Mouse (Mus musculus) forebrain, embryonic 10.5 days (tissue): ENCODE measurements at regions not wholly inside any gene's neighbourhood (a gene's known extent, or its start where the extent isn't known, plus 50 kb on each side); places are given as distances from the start of the nearest gene placed in this dataset.
A peak's percentile ranks its signal among the peaks of the same experiment; 100 is the strongest.

Experiments
- DNase-seq: peaks from one replicate; pipeline ENCODE4 v3.0.0-alpha.2; 2017; ENCODE audit warnings: low spot score; ENCODE audit errors: extremely low spot score
- H3K27ac ChIP-seq: fragments of 300-500 bp; sonication (generic); 2 replicates; pipeline ENCODE4 v1.5.1; 2016; ENCODE audit warnings: mild to moderate bottlenecking
- H3K27me3 ChIP-seq: fragments of 300-500 bp; sonication (generic); 2 replicates; pipeline ENCODE4 v1.6.1; 2016; ENCODE audit warnings: mild to moderate bottlenecking; ENCODE audit not compliant: poor library complexity, severe bottlenecking
- H3K36me3 ChIP-seq: fragments of 300-500 bp; sonication (generic); replicated peaks from 2 replicates; pipeline ENCODE4 v1.6.1; 2016; ENCODE audit warnings: mild to moderate bottlenecking, moderate library complexity
- H3K4me1 ChIP-seq: fragments of 300-500 bp; sonication (generic); 2 replicates; pipeline ENCODE4 v1.6.1; 2016
- H3K4me3 ChIP-seq: fragments of 300-500 bp; sonication (generic); 2 replicates; pipeline ENCODE4 v1.5.1; 2016; ENCODE audit warnings: mild to moderate bottlenecking, moderate library complexity
- H3K9me3 ChIP-seq: fragments of 300-500 bp; sonication (generic); 2 replicates; pipeline ENCODE4 v1.6.1; 2016; ENCODE audit warnings: mild to moderate bottlenecking, moderate library complexity
- WGBS: fragments of 180-500 bp; shearing (Covaris S2); methylation state at CpG from one replicate; pipeline ENCODE4 v1.1.7; 2016; 5-methylcytosine and 5-hydroxymethylcytosine counted together

DNA sequence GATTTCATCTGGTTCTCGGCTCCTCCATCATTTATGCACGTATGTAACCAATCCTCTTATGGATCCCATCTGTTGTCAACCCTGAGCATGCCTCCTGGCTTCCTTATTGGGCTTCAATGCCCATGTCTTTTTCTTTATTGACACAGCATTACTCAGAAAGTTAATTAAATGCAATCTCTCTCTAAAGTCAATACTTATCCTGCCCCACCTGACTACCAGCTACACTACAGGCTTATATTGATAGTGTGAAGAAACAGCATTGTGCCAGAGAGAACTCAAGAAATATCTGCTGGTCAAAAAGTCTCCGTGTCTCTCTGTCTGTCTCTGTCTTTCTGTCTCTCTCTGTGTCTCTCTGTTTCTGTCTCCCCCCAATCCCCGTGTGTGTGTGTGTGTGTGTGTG, 194.7 kb upstream of the Rfx3 start:
- WGBS, result 92% methylated on average over 4 of the region's 4 CpGs
- Histone ChIP-seq H3K4me3 (no peak overlapping the region), H3K36me3 (no peaks in the 10 kb centered on the region), H3K27me3 (no peaks in the 10 kb centered on the region), H3K27ac (no peak overlapping the region), H3K4me1 (no peaks in the 10 kb centered on the region), H3K9me3 (peaks cover 9% of the 10 kb centered on the region; the same call in 1 of the 2 replicates)
- no peak for DNase-seq

GRCm38 (mm10) chr19:28203719-28204118, 192.8 kb upstream of the Rfx3 start:
- Histone ChIP-seq H3K27ac (no peak overlapping the region), H3K9me3 (peaks cover 2% of the 10 kb centered on the region; the same call in 1 of the 2 replicates), H3K4me3 (no peak overlapping the region), H3K4me1 (peaks cover 6% of the 10 kb centered on the region), H3K27me3 (no peaks in the 10 kb centered on the region), H3K36me3 (no peaks in the 10 kb centered on the region)
- DNase-seq, result no peak
- WGBS, result 82% methylated on average over 3 of the region's 3 CpGs

DNA sequence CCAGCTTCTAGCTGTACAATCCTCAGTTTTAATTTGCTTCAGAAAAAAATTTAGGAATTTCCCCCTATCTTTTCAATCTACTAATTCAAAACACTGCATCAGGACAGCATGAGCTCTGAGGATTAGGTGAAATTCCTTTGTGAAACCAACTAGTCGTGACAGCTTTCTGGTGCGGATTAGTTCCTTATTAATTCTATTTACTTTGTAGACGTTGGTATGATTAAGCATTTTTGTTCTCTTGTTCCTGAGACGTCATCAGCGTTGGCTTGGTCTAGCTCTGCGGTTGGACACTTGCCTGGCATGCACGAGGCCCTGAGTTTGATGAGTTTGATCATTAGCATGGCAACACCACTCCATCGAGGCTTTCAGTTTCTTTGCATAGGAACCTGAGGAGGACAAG, 188.4 kb upstream of the Rfx3 start:
- WGBS, result 38% methylated on average over 8 of the region's 8 CpGs
- Histone ChIP-seq H3K36me3 (no peaks in the 10 kb centered on the region; the same call in 1 of the 2 replicates), H3K9me3 (peaks cover 7% of the 10 kb centered on the region; the same call in 1 of the 2 replicates), H3K4me1 (peaks cover 6% of the 10 kb centered on the region), H3K27me3 (no peaks in the 10 kb centered on the region), H3K27ac (no peak overlapping the region), H3K4me3 (no peak overlapping the region)
- DNase-seq, result no peak

DNA sequence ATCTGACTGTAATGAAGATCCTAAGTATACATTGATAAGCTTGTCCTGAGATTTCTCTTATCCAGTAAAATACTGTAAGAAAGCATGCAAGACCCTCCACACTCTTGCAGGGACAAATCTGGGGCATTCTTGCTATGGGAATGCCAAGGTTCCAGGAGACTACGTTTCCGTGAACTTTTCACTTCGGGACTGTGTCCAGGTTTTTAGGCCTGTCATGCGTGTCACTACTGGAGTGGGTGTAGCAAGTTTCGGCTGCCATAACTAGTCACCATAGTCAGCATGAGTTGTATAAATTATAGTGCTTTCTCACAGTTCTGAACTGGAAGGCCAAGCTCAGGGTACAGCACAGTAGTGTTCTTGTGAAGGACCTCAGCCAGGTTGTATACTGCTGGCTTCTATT, 185.9 kb upstream of the Rfx3 start:
- WGBS, result 94% methylated on average over 5 of the region's 5 CpGs
- no peak for DNase-seq
- no peaks in the 10 kb centered on the region for H3K27me3 ChIP-seq
- H3K9me3 ChIP-seq, result peaks cover 16% of the 10 kb centered on the region; the same call in 1 of the 2 replicates
- H3K36me3 ChIP-seq, result no peaks in the 10 kb centered on the region; the same call in 1 of the 2 replicates
- peaks cover 14% of the 10 kb centered on the region for H3K4me1 ChIP-seq
- H3K27ac ChIP-seq, result no peak overlapping the region
- no peak overlapping the region for H3K4me3 ChIP-seq

DNA sequence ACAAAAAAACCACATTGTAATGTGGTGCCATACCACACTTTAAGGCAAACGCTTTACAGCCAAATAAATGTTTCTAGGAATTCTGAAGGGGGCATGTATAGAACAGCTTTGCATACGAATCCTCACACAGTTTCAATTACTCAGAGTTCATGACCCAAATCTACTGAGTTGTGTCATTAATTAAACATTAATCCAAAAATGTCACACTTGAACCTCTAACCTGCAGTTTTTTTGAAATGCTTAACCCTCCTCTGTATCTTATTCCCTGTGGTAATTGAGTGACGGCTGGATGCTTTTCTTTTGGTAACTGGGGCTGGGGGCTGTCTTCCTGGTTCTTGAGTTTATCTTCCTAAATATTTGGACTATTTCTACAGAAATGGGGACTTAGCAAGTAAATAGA, 181.3 kb upstream of the Rfx3 start:
- Histone ChIP-seq H3K27me3 (no peaks in the 10 kb centered on the region), H3K9me3 (peaks cover 15% of the 10 kb centered on the region; the same call in 1 of the 2 replicates), H3K27ac (peak overlapping the region; percentile 66), H3K4me3 (no peak overlapping the region), H3K36me3 (no peaks in the 10 kb centered on the region; the same call in 1 of the 2 replicates), H3K4me1 (peaks cover 28% of the 10 kb centered on the region)
- DNase-seq, result no peak
- 54% methylated on average over 3 of the region's 3 CpGs for WGBS

DNA sequence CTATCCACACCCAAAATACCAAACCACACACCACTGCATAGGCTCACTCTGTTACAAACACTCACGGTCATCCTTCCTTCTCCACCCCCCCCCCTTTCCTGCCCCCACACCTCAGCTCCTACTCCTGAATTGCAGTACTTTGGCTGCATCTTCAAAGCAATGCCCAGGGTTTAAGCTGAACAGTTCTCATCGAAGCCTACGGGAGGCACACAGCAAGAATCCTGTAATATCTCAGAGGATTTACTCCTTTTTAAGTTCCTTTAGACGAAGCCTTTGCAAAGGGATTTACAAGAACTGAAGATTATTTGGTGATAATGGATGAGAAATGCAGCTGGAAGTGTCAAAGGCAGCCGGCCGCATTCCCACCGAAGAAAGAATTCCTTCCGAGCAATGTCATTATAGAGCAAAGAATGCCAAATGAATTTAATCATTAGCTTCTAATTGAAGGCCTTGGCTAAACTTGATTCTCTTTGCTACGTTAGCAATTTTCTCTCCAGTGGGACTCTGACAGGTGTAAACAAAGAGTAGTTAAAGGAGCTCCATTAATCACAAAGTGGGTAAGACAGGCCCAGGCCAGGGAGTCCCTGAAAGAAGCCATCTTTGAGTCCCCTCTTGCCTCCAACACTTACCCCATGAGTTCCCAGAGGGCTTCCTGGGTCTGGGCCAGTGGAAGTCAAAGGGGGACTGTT, 180.6 kb upstream of the Rfx3 start:
- peak; percentile 23 for DNase-seq
- H3K9me3 ChIP-seq, result peaks cover 10% of the 10 kb centered on the region; the same call in 1 of the 2 replicates
- peaks cover 28% of the 10 kb centered on the region for H3K4me1 ChIP-seq
- H3K27me3 ChIP-seq, result no peaks in the 10 kb centered on the region
- no peaks in the 10 kb centered on the region for H3K36me3 ChIP-seq
- H3K4me3 ChIP-seq, result no peak overlapping the region
- 22% methylated on average over 9 of the region's 9 CpGs for WGBS
- peak overlapping the region; percentile 72 for H3K27ac ChIP-seq

DNA sequence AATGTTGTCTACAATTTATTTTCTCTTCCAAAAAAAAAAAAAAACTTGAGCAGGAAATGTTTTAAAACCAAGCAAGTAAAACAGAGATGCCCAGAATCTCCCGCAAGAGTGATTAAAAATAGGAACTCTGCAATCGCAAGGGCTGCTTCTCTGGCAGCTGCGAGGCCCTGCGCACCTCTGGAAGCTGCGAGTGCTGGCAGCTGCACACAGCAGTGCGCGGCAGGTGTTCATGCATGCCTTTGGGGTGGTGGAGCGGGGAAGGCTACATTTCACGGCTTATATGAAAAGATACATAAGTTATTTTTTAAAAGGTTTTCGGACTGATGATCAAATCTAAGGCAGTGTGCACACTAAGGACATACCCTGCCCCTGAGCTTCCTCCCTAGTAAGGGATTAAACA, 179.3 kb upstream of the Rfx3 start:
- H3K9me3 ChIP-seq, result peaks cover 10% of the 10 kb centered on the region; the same call in 1 of the 2 replicates
- H3K27ac ChIP-seq, result peak overlapping the region; percentile 12; the same call in 1 of the 2 replicates
- no peak for DNase-seq
- no peaks in the 10 kb centered on the region for H3K27me3 ChIP-seq
- WGBS, result 82% methylated on average over 10 of the region's 10 CpGs
- H3K36me3 ChIP-seq, result no peaks in the 10 kb centered on the region
- peaks cover 28% of the 10 kb centered on the region for H3K4me1 ChIP-seq
- no peak overlapping the region for H3K4me3 ChIP-seq

GRCm38 (mm10) chr19:28188363-28188762, 177.4 kb upstream of the Rfx3 start:
- Histone ChIP-seq H3K27ac (no peak overlapping the region), H3K27me3 (no peaks in the 10 kb centered on the region), H3K4me3 (no peak overlapping the region), H3K4me1 (peaks cover 28% of the 10 kb centered on the region), H3K36me3 (no peaks in the 10 kb centered on the region), H3K9me3 (no peaks in the 10 kb centered on the region)
- no peak for DNase-seq
- WGBS, result 88% methylated on average over 6 of the region's 6 CpGs

- Histone ChIP-seq H3K27ac (no peak overlapping the region), H3K27me3 (no peaks in the 10 kb centered on the region), H3K9me3 (peaks cover 7% of the 10 kb centered on the region), H3K4me3 (no peak overlapping the region), H3K36me3 (no peaks in the 10 kb centered on the region), H3K4me1 (peaks cover 6% of the 10 kb centered on the region; the same call in 1 of the 2 replicates)
- 73% methylated on average over 12 of the region's 12 CpGs for WGBS
- DNase-seq, result no peak
Measured at GRCm38 (mm10) chr19:28182411-28183182, 171.6 kb upstream of the Rfx3 start.

GRCm38 (mm10) chr19:28181171-28181570, 170.2 kb upstream of the Rfx3 start:
- Histone ChIP-seq H3K27me3 (no peaks in the 10 kb centered on the region), H3K9me3 (peaks cover 7% of the 10 kb centered on the region), H3K4me1 (peaks cover 6% of the 10 kb centered on the region; the same call in 1 of the 2 replicates), H3K27ac (no peak overlapping the region), H3K4me3 (no peak overlapping the region), H3K36me3 (no peaks in the 10 kb centered on the region)
- WGBS, result 89% methylated on average over 2 of the region's 2 CpGs
- DNase-seq, result no peak

- H3K4me1 ChIP-seq, result peaks cover 6% of the 10 kb centered on the region; the same call in 1 of the 2 replicates
- no peaks in the 10 kb centered on the region for H3K27me3 ChIP-seq
- peaks cover 7% of the 10 kb centered on the region for H3K9me3 ChIP-seq
- H3K27ac ChIP-seq, result no peak overlapping the region
- no peak overlapping the region for H3K4me3 ChIP-seq
- 90% methylated on average over 6 of the region's 6 CpGs for WGBS
- DNase-seq, result no peak
- H3K36me3 ChIP-seq, result no peaks in the 10 kb centered on the region
Measured at GRCm38 (mm10) chr19:28178114-28178513, 167.1 kb upstream of the Rfx3 start.

GRCm38 (mm10) chr19:28176821-28177220, 165.9 kb upstream of the Rfx3 start:
- Histone ChIP-seq H3K27ac (no peak overlapping the region), H3K4me1 (no peaks in the 10 kb centered on the region), H3K36me3 (no peaks in the 10 kb centered on the region), H3K9me3 (peaks cover 7% of the 10 kb centered on the region), H3K27me3 (no peaks in the 10 kb centered on the region), H3K4me3 (no peak overlapping the region)
- WGBS, result 94% methylated on average over 6 of the region's 6 CpGs
- DNase-seq, result no peak
